Mouse (Mus musculus) kidney, postnatal 0 days (tissue): ENCODE data around the gene Pdhb. TPM values are rescaled to one million over a fixed set of nuclear protein-coding genes. Genes with fewer than 3 reads are reported as not detected.
A peak's percentile ranks its signal among the peaks of the same experiment; 100 is the strongest.

Experiments
- ATAC-seq: fragments of 200-750 bp; cut with Nextera tagmentation; replicated peaks from 2 replicates; pipeline ENCODE4 v1.8.0; 2017; ENCODE audit warnings: low read depth, moderate number of reproducible peaks, moderate TSS enrichment, moderate library complexity; ENCODE audit not compliant: low FRiP score
- DNase-seq: peaks from one replicate; pipeline ENCODE4 v3.0.0-alpha.2; 2016; ENCODE audit warnings: low spot score
- H3K27ac ChIP-seq: fragments of 300-500 bp; sonication (generic); 2 replicates; pipeline ENCODE4 v1.5.1; 2014; ENCODE audit warnings: mild to moderate bottlenecking
- H3K27me3 ChIP-seq: fragments of 300-500 bp; sonication (generic); 2 replicates; pipeline ENCODE4 v1.6.1; 2014; ENCODE audit warnings: low read length, mixed read lengths; ENCODE audit not compliant: insufficient read depth
- H3K36me3 ChIP-seq: fragments of 300-500 bp; sonication (generic); 2 replicates; pipeline ENCODE4 v1.6.1; 2014; ENCODE audit warnings: low read length, mixed read lengths; ENCODE audit not compliant: insufficient read depth
- H3K4me1 ChIP-seq: fragments of 300-500 bp; sonication (generic); replicated peaks from 2 replicates; pipeline ENCODE4 v1.6.1; 2014; ENCODE audit warnings: antibody characterized with exemption, low read length, mixed read lengths; ENCODE audit not compliant: insufficient read depth
- H3K4me2 ChIP-seq: fragments of 300-500 bp; sonication (generic); 2 replicates; pipeline ENCODE4 v1.6.1; 2014; ENCODE audit warnings: mild to moderate bottlenecking, low read length, moderate library complexity, mixed read lengths
- H3K4me3 ChIP-seq: fragments of 300-500 bp; sonication (generic); replicated peaks from 2 replicates; pipeline ENCODE4 v1.5.1; 2014; ENCODE audit warnings: low read depth, low read length
- H3K9ac ChIP-seq: fragments of 300-500 bp; sonication (generic); 2 replicates; pipeline ENCODE4 v1.6.1; 2014; ENCODE audit warnings: low read depth, low read length
- H3K9me3 ChIP-seq: fragments of 300-500 bp; sonication (generic); replicated peaks from 2 replicates; pipeline ENCODE4 v1.6.1; 2016; ENCODE audit warnings: low read length, inconsistent platforms, mixed read lengths
- CTCF ChIP-seq: IDR thresholded peaks from 2 replicates; pipeline ENCODE4 v1.5.1; 2016; ENCODE audit warnings: antibody characterized with exemption, low read depth, mild to moderate bottlenecking, moderate library complexity
- WGBS: fragments of 180-500 bp; shearing (Covaris S2); extraction: QIAGEN DNeasy Blood & Tissue Kit; methylation state at CpG from one replicate; pipeline ENCODE4 v1.1.7; 2014; 5-methylcytosine and 5-hydroxymethylcytosine counted together
- polyA plus RNA-seq: library from polyadenylated mRNA; unstranded; fragments of >200 nt; fragmentation: Nextera tagmentation; extraction: Ambion mirVana; gene quantifications from 2 replicates; pipeline ENCODE4 v1.2.1, GENCODE M21; 2015

Gene Pdhb
- polyA plus RNA-seq, 1 experiment from 2014 or later, result 318 TPM

GRCm38 (mm10) chr14:8192727-8193126 lies 19.9 kb upstream of the Pdhb start:
- no peak for ATAC-seq
- H3K9me3 ChIP-seq, result no peaks in the 10 kb centered on the region
- H3K9ac ChIP-seq, result no peak overlapping the region
- no peak overlapping the region for H3K27ac ChIP-seq
- no peak for TF ChIP-seq CTCF
- H3K4me1 ChIP-seq, result no peaks in the 10 kb centered on the region
- no peak overlapping the region for H3K4me2 ChIP-seq
- no peaks in the 10 kb centered on the region for H3K36me3 ChIP-seq
- no peak for DNase-seq
- 85% methylated on average over 6 of the region's 6 CpGs for WGBS
- no peak overlapping the region for H3K4me3 ChIP-seq
- no peaks in the 10 kb centered on the region for H3K27me3 ChIP-seq

GRCm38 (mm10) chr14:8191331-8191965 lies 18.6 kb upstream of the Pdhb start:
- Histone ChIP-seq H3K9me3 (no peaks in the 10 kb centered on the region), H3K27me3 (no peaks in the 10 kb centered on the region), H3K36me3 (no peaks in the 10 kb centered on the region), H3K27ac (no peak overlapping the region), H3K4me2 (no peak overlapping the region), H3K9ac (no peak overlapping the region), H3K4me1 (no peaks in the 10 kb centered on the region), H3K4me3 (no peak overlapping the region)
- ATAC-seq (no peak), DNase-seq (no peak)
- no peak for TF ChIP-seq CTCF
- WGBS, result 31% methylated on average over 12 of the region's 12 CpGs

DNA sequence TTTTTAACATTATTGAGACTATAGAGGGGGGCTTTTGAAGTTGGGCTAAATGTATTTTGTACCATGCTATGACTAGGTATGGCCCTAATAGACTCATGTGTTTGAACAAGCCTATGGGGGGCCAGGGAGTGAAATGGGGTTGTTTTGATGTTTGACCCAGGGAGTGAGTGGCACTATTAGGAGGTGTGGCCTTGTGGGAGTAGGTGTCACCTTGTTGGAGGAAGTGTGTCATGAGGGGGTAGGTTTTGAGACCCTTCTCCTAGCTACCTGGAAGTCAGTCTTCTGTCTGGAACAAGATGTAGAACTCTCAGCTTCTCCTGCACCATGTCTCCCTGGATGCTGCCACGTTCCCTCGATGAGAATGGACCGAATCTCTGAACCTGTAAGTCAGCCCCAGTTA lies 17.7 kb upstream of the Pdhb start:
- H3K36me3 ChIP-seq, result no peaks in the 10 kb centered on the region
- no peak overlapping the region for H3K9ac ChIP-seq
- no peaks in the 10 kb centered on the region for H3K27me3 ChIP-seq
- H3K4me3 ChIP-seq, result no peak overlapping the region
- DNase-seq (no peak), ATAC-seq (no peak)
- H3K4me1 ChIP-seq, result no peaks in the 10 kb centered on the region
- H3K4me2 ChIP-seq, result no peak overlapping the region
- no peak for TF ChIP-seq CTCF
- no peaks in the 10 kb centered on the region for H3K9me3 ChIP-seq
- H3K27ac ChIP-seq, result no peak overlapping the region
- 93% methylated on average over 3 of the region's 3 CpGs for WGBS

DNA sequence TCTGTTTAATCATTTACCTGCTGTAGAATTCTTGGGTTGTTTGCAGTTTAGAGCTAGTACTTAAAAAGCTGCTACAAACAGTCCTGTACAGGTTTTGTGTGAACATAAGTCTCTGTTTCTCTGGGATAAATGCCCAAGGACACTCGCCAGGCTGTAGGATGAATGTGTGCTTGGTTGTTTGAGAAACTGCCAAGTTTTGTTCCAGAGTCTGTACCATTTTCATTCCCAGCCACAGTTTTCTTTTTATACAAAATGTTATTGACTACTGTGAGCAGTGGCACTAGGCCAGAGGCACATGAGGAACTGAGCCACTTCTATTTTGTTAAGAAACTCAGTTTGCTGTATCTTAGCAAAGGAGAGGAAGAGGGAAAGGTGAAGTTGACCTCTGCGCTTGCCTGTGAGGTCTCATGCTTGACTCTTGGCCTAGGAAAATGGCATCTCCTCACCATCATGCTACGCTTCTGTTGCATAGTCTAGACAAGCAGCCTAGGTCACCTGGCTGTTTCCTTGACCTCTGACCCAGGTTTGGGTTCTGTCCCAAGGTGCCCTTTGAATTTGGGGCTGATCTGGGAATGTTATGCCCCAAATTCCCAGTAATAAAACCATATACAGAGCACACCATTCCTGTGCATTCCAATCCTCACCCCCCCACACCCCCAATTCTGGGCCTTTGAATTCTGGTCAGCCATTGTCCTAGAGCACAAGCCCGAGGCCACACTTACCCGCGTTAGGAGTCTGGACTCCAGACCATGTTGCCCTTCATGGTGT lies 13.6 kb upstream of the Pdhb start:
- TF ChIP-seq CTCF, result no peak
- H3K27me3 ChIP-seq, result no peaks in the 10 kb centered on the region

GRCm38 (mm10) chr14:8183330-8183729 lies 10.5 kb upstream of the Pdhb start:
- H3K27me3 ChIP-seq, result no peaks in the 10 kb centered on the region
- no peaks in the 10 kb centered on the region for H3K36me3 ChIP-seq
- H3K4me3 ChIP-seq, result no peak overlapping the region
- no peaks in the 10 kb centered on the region for H3K9me3 ChIP-seq
- no peak overlapping the region for H3K4me2 ChIP-seq
- peak; percentile 25; the same call in 1 of the 2 replicates for TF ChIP-seq CTCF
- no peak for DNase-seq
- H3K4me1 ChIP-seq, result no peaks in the 10 kb centered on the region
- ATAC-seq, result no peak
- no peak overlapping the region for H3K9ac ChIP-seq
- no peak overlapping the region for H3K27ac ChIP-seq
- 68% methylated on average over 3 of the region's 3 CpGs for WGBS

More for the DNA sequence above, 13.6 kb upstream of the Pdhb start:
- Histone ChIP-seq H3K4me2 (no peak overlapping the region), H3K27ac (0 out of 2 replicates have a peak overlapping the region, but pooled peaks have one; percentile 22), H3K4me3 (no peak overlapping the region), H3K36me3 (no peaks in the 10 kb centered on the region), H3K9me3 (no peaks in the 10 kb centered on the region), H3K9ac (no peak overlapping the region), H3K4me1 (no peaks in the 10 kb centered on the region)
- WGBS, result 86% methylated on average over 6 of the region's 6 CpGs
- DNase-seq (no peak), ATAC-seq (no peak)

DNA sequence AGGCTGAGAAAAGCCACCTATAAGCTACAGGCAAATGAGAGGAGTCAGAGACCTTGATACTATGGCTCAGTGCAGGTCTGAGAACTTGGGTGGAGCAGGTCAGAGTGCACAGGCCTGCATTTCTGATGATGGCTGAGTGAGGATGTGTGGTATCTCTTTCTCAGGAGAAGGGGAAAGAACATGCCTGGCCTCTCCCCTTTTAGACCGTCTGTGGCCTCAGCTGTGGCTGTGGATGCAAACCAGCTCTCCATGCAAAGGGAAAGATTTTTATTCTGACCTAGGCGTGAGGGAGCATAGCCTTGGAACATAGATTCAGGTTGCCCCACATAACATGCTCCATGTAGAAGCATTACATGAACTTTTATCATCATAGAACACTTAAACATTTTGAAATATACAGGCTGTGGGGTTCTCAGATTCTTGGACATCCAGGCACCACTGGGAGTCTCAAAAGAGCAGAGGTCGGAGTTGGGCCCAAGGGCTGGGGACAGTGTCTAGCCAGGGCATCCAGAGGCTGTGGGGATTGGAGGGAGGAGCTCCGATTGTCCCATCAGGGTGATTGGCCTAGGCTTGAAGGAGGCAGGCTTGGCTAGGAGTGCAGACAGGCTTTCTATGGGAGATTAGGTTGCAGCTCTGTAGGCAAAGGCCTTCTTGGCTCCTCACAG lies 7.7 kb upstream of the Pdhb start:
- Histone ChIP-seq H3K4me2 (no peak overlapping the region), H3K9me3 (no peaks in the 10 kb centered on the region), H3K27ac (no peak overlapping the region), H3K4me1 (no peaks in the 10 kb centered on the region), H3K4me3 (no peak overlapping the region), H3K36me3 (no peaks in the 10 kb centered on the region), H3K27me3 (no peaks in the 10 kb centered on the region), H3K9ac (no peak overlapping the region)
- ATAC-seq (no peak), DNase-seq (no peak)
- 70% methylated on average over 4 of the region's 4 CpGs for WGBS
- no peak for TF ChIP-seq CTCF
